Mouse (Mus musculus): Measurements from ENCODE around the gene Rad17. TPM values are rescaled to one million over a fixed set of nuclear protein-coding genes. Genes with fewer than 3 reads are reported as not detected.

Rad17 gene
- polyA plus RNA-seq, 2 experiments = 17.5 to 21.5 TPM

GRCm38 (mm10) chr13:100682837-100683236 is 32.0 kb upstream of the Rad17 start:
- Histone ChIP-seq H3K4me3 (replicated peaks; ENCODE audit: low read length) (no peak overlapping the region), H3K27ac (replicated peaks; ENCODE audit: low read depth, low read length) (no peak overlapping the region), H3K9ac (ENCODE audit: low read depth, low read length, severe bottlenecking) (no peak overlapping the region), H3K9me3 (ENCODE audit: control insufficient read depth, low read length) (no peaks in the 10 kb centered on the region), H3K36me3 (ENCODE audit: control insufficient read depth, insufficient read depth, low read length) (no peaks in the 10 kb centered on the region), H3K4me1 (ENCODE audit: control insufficient read depth, insufficient read depth, low read length) (no peaks in the 10 kb centered on the region), H3K4me2 (replicated peaks; ENCODE audit: low read depth, low read length, severe bottlenecking) (no peak overlapping the region), H3K27me3 (ENCODE audit: control insufficient read depth, insufficient read depth, low read length) (no peaks in the 10 kb centered on the region)
- WGBS = 70% methylated on average over 2 of the region's 2 CpGs
- DNase-seq (ENCODE audit: low spot score) (no peak), ATAC-seq (ENCODE audit: low FRiP score, low read depth) (no peak)
- TF ChIP-seq POLR2A (IDR thresholded peaks at IDR 0.05; ENCODE audit: borderline replicate concordance, extremely low read depth, insufficient read depth, insufficient read length) = no peak

GRCm38 (mm10) chr13:100681615-100682014 is 30.8 kb upstream of the Rad17 start:
- Histone ChIP-seq H3K4me1 (ENCODE audit: control insufficient read depth, insufficient read depth, low read length) (no peaks in the 10 kb centered on the region), H3K4me3 (replicated peaks; ENCODE audit: low read length) (no peak overlapping the region), H3K9me3 (ENCODE audit: control insufficient read depth, low read length) (no peaks in the 10 kb centered on the region), H3K36me3 (ENCODE audit: control insufficient read depth, insufficient read depth, low read length) (no peaks in the 10 kb centered on the region), H3K27me3 (ENCODE audit: control insufficient read depth, insufficient read depth, low read length) (no peaks in the 10 kb centered on the region), H3K9ac (ENCODE audit: low read depth, low read length, severe bottlenecking) (no peak overlapping the region), H3K27ac (replicated peaks; ENCODE audit: low read depth, low read length) (no peak overlapping the region), H3K4me2 (replicated peaks; ENCODE audit: low read depth, low read length, severe bottlenecking) (no peak overlapping the region)
- DNase-seq (ENCODE audit: low spot score) (no peak), ATAC-seq (ENCODE audit: low FRiP score, low read depth) (no peak)
- WGBS = 86% methylated on average over 8 of the region's 8 CpGs
- TF ChIP-seq POLR2A (IDR thresholded peaks at IDR 0.05; ENCODE audit: borderline replicate concordance, extremely low read depth, insufficient read depth, insufficient read length) = no peak

- Histone ChIP-seq H3K9me3 (ENCODE audit: control insufficient read depth, low read length) (no peaks in the 10 kb centered on the region), H3K9ac (ENCODE audit: low read depth, low read length, severe bottlenecking) (no peak overlapping the region), H3K4me3 (replicated peaks; ENCODE audit: low read length) (no peak overlapping the region), H3K36me3 (ENCODE audit: control insufficient read depth, insufficient read depth, low read length) (no peaks in the 10 kb centered on the region), H3K4me2 (replicated peaks; ENCODE audit: low read depth, low read length, severe bottlenecking) (no peak overlapping the region), H3K27ac (replicated peaks; ENCODE audit: low read depth, low read length) (no peak overlapping the region), H3K27me3 (ENCODE audit: control insufficient read depth, insufficient read depth, low read length) (no peaks in the 10 kb centered on the region), H3K4me1 (ENCODE audit: control insufficient read depth, insufficient read depth, low read length) (no peaks in the 10 kb centered on the region)
- no peak for DNase-seq (ENCODE audit: low spot score)
- no peak for ATAC-seq (ENCODE audit: low FRiP score, low read depth)
- no peak for TF ChIP-seq POLR2A (IDR thresholded peaks at IDR 0.05; ENCODE audit: borderline replicate concordance, extremely low read depth, insufficient read depth, insufficient read length)
- WGBS = 84% methylated on average over 15 of the region's 15 CpGs
Observed at GRCm38 (mm10) chr13:100675936-100676635, 25.2 kb upstream of the Rad17 start.

- no peak for DNase-seq (ENCODE audit: low spot score)
- Histone ChIP-seq H3K4me2 (replicated peaks; ENCODE audit: low read depth, low read length, severe bottlenecking) (peak overlapping the region; percentile 85), H3K4me1 (ENCODE audit: control insufficient read depth, insufficient read depth, low read length) (no peaks in the 10 kb centered on the region), H3K27ac (replicated peaks; ENCODE audit: low read depth, low read length) (no peak overlapping the region), H3K9ac (ENCODE audit: low read depth, low read length, severe bottlenecking) (peak overlapping the region; percentile 75), H3K4me3 (replicated peaks; ENCODE audit: low read length) (peak overlapping the region; percentile 53), H3K27me3 (ENCODE audit: control insufficient read depth, insufficient read depth, low read length) (no peaks in the 10 kb centered on the region), H3K36me3 (ENCODE audit: control insufficient read depth, insufficient read depth, low read length) (peaks cover 16% of the 10 kb centered on the region), H3K9me3 (ENCODE audit: control insufficient read depth, low read length) (no peaks in the 10 kb centered on the region)
- ATAC-seq (ENCODE audit: low FRiP score, low read depth) = no peak
- WGBS = 48% methylated on average over 9 of the region's 9 CpGs
- TF ChIP-seq POLR2A (IDR thresholded peaks at IDR 0.05; ENCODE audit: borderline replicate concordance, extremely low read depth, insufficient read depth, insufficient read length) = no peak
Observed at GRCm38 (mm10) chr13:100670181-100670741, 19.4 kb upstream of the Rad17 start.

GRCm38 (mm10) chr13:100669291-100670022 is 18.6 kb upstream of the Rad17 start, which contains the start of gene Ccdc125:
Gene Ccdc125, plus strand, starts transcription at chr13:100669717.
- Histone ChIP-seq H3K27me3 (ENCODE audit: control insufficient read depth, insufficient read depth, low read length) (no peaks in the 10 kb centered on the region), H3K4me1 (ENCODE audit: control insufficient read depth, insufficient read depth, low read length) (no peaks in the 10 kb centered on the region), H3K4me3 (replicated peaks; ENCODE audit: low read length) (peak within 1 kb of the TSS; percentile 53), H3K36me3 (ENCODE audit: control insufficient read depth, insufficient read depth, low read length) (peaks cover 18% of the 10 kb centered on the region), H3K9me3 (ENCODE audit: control insufficient read depth, low read length) (no peaks in the 10 kb centered on the region), H3K27ac (replicated peaks; ENCODE audit: low read depth, low read length) (0 out of 2 replicates have a peak within 1 kb of the TSS, but pooled peaks have one; percentile 5), H3K9ac (ENCODE audit: low read depth, low read length, severe bottlenecking) (peak within 1 kb of the TSS; percentile 75), H3K4me2 (replicated peaks; ENCODE audit: low read depth, low read length, severe bottlenecking) (peak within 1 kb of the TSS; percentile 85)
- TF ChIP-seq POLR2A (IDR thresholded peaks at IDR 0.05; ENCODE audit: borderline replicate concordance, extremely low read depth, insufficient read depth, insufficient read length) = peak; percentile 30; the same call in 1 of the 2 replicates
- 0% methylated on average over 44 of the region's 44 CpGs for WGBS
- DNase-seq (ENCODE audit: low spot score) = peak; percentile 20
- peak; percentile 62; the same call in 1 of the 2 replicates for ATAC-seq (ENCODE audit: low FRiP score, low read depth)
